Mouse (Mus musculus): ENCODE measurements around the gene Smim4.

The Smim4 gene

GRCm38 (mm10) chr14:31138897-31139429, 10.2 kb upstream of the Smim4 start:
- no peak for DNase-seq (ENCODE audit: low spot score in 2 of 2)

- no peak for DNase-seq (ENCODE audit: low spot score in 2 of 2)
Measured at GRCm38 (mm10) chr14:31138219-31138896, 9.6 kb upstream of the Smim4 start.

DNA sequence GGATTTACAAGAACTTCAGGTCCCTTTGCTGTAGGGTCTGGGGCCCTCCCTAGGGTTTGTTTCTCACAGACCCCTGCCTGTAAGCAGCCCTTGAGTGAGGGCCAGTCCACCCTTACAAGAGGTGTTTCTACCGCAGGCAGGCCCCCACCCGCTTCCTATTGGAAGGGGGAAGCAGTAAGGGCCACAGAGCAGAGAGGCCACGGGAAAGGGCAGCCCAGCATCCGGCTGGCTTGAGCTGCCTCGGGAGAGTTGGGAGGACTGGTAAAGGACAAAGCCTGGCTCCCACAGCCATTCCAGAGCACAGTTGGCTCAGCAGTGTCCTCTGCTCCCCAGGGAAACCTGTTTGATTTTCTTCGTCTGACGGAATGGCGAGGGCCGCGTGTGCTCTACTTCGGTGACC, 9.0 kb upstream of the Smim4 start:
- DNase-seq (ENCODE audit: low spot score in 2 of 2), result no peak

- DNase-seq (ENCODE audit: low spot score in 2 of 2), result no peak
Measured at GRCm38 (mm10) chr14:31137281-31137595, 8.5 kb upstream of the Smim4 start.

DNA sequence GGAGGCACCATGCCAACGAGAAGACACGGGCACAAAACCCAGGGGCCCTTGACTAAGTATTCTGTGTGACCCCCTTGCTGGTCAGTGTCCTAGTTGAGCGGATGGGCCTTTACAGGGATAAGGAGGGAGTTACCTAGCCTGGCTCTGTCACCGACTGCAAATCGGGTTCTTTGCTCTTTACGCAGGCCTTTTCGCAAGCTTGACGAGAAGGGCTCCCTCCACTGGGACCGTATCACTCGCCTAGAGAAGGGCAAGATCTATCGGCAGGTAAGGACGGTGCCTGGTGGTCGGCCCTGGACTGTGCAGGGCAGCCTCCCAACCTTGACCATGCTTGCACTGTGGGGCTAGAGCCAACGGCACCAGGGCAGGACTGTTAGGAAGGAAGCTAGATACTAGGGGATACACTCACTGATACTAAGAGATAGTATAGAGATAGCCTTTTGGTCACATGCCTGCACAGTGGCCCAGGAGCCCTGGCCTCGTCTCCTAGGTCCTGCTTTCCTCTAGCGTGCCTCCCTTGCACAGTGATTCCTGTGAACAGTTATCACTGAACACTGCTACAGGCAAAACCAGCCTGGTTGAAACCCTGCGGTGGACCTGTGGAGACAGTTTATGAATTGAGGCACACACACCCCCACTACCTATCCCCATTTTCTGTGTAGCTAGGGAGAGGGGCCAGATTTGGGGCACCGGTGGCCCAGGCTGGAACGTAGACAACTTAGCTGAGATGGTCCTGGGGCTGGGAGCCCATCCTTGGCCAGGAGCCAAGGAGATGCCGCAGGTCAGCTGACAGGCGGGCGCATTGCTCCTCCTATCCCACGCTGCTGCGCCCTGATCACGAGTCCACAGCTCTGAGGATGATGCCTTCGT, 7.9 kb upstream of the Smim4 start:
- DNase-seq (ENCODE audit: low spot score in 2 of 2), result peak in 1 of 2 experiments; percentile 3

- peak in 1 of 2 experiments; percentile 5 for DNase-seq (ENCODE audit: low spot score in 2 of 2)
Measured at GRCm38 (mm10) chr14:31135495-31136410, 7.0 kb upstream of the Smim4 start.

GRCm38 (mm10) chr14:31134015-31135000, 5.6 kb upstream of the Smim4 start:
- DNase-seq (ENCODE audit: low spot score in 2 of 2), result no peak

- DNase-seq (ENCODE audit: low spot score in 2 of 2), result no peak
Measured at GRCm38 (mm10) chr14:31133023-31133665, 4.4 kb upstream of the Smim4 start.

GRCm38 (mm10) chr14:31132491-31132975, 3.8 kb upstream of the Smim4 start:
- DNase-seq (ENCODE audit: low spot score in 2 of 2), result no peak

DNA sequence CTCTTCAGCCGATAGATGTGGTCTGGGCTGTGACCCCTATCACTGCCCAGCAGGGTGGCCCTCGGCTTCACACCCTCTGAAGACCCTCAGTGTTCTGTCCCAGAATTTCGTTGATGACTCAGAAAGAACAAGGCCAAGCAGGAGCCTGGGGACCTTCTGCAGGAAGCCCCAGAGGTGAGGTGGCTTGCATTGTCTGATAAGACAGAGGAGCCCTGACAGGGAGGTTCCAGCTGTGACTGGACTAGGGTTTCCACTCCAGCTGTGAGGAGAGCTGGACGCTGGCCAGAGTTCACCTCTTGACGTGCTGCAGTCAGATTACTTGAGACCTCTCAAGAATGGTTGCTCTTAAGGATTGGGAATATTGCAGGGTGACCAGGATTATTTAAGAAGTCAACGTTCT, 3.3 kb upstream of the Smim4 start:
- DNase-seq (ENCODE audit: low spot score in 2 of 2), result no peak

DNA sequence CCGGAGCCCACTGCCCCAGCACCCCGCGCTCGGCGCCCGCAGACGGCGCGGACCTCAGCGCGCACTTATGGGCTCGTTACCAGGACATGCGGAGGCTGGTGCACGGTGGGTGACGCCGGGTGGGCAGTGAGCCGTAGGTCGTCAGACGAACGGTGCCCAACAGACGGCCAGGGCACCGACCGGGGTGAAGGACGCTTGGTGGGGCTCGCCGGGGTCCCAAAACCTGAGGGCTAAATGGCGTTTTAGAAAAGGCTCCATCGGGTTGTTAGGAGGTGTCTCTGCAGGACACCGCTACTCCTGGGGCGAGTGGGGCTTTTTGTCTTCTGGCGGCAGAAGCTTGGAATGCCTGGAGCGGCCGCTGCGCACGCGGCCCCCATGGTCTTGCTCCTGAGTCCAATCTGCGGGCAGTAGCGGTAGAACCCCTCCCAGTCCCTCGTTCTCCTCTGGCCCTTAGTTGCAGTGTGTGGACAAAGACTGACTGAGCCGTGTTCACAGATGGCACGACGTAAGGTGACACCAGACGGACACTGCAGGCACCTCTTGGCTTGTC, 2.6 kb upstream of the Smim4 start:
- peak in 1 of 2 experiments; percentile 20 for DNase-seq (ENCODE audit: low spot score in 2 of 2)

DNA sequence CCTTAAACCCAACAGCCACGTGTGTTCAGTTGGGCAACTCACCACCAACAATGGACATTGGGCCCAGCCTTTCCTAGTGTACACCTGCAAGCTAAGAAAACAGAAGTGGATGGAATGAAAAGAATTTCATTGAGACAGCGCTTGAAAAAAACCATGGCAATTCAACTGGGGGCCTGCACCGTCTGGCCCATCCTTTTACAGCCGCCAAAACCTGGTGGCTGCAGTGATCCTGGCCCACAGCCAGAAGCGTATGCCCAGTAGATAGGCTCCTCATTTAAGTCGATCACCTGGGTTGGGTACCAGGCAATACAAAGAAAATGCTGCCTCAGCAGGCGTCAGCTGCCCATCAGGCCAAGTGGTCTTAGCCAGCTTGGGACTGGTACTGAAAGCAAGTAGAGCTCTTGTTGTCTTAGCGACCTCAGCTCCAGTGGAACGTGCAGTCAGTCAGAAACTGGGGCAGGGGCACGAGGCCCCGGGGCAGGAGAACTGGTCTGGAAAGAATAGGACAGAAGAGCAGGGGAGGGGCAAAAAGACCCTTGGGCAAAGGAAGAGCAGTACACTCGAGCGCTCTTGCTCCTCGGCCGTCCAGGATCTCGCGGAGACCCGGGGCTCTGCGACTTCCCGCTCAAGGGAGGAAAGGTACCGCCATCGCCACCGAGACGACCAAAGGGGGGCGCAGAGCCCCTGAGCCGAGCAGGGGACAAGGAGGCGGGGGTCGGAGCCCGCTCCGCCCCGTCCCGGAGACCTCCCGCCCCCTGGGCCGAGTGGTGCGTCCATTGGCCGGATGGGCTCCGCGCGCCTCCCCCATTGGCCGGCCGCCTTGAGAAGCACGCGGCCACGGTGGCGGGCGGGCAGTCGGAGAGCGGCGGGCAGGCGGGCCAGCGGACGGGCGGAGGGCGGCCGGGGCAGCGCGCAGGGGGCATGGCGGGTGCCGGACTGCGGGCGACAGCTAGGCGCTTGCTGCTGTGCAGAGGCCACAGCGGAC, 1.8 kb upstream of the Smim4 start, which contains the start of gene Nt5dc2:
Nt5dc2 (plus strand) TSS at position 818 of the 985 bp plus-strand sequence.
- peak; percentile 75 to 84 for DNase-seq (ENCODE audit: low spot score in 2 of 2)

DNA sequence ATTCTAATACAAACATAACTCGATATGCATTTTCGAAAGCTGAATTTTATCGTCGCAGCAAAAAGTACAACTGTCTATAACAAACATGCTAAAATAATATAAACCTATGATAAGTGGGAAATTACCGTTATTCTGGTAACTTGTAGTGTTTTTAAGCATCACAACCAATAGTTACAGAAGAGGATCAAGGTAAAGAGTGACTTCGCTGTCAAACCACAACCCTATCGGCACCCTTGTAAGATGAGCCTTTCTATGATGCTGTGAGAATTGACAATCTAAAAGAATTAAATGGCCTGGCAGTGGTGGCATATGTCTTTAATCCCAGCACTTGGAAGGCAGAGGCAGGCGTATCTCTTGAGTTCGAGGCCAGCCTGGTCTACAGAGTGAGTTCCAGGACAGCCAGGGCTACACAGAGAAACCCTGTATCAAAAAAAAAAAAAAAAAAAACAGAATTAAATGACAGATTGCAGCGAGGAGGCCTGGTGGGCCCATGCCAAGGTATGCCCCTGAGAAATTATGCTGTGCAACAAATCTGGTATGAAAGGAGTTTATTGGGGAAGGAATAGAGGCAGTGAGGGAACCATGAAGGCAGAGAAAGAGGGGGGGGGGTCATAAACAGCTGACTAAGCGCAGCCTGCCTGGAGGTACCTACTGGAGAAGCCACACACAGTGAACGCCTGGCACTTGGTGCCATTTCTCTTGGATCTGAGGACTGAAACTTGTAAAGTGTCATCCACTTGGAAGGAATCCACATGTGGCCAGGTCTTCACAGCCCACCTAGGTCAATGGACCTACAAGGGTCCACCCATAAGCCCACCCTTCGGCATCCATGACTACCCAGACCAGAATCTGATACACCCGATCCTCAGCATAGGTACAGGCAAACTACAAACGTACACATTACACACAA, 825 bp upstream of the Smim4 start:
- DNase-seq (ENCODE audit: low spot score in 2 of 2), result peak in 1 of 2 experiments; percentile 9

DNA sequence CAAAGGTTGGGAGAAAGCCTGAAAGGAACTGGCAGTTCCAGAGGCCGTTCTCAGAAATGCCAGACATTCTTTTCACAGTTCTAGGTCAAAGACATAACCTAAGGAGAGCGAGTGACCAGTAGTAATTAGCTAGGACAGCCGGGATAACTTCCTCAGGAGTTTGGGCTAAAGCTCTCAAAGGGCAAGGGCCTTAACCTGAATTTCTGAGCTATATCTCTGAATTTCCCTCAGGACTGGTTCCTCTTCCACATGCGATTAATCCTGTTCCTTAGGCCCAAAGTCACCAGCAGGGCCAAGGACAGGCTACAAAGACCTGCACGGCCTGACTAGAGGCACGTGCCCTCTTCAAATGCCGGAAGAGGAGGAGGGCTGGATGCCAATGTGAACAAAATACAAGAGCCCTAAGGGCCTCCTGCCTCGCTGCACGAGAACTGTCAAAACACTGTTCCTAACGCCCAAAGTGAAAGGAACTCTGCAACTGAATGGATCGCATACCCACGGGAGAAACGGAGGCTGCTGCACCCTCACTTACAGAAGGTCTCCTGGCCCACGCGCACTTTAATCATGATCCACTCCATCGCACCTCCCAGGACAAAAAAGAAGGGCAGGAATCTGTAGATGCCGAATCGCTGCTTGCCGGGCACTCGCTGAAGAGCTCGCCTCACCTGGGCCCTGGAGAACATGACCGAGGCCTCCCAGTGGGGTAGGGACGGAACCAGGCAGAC, 493 bp downstream of the Smim4 start:
- DNase-seq (ENCODE audit: low spot score in 2 of 2), result no peak

- no peak for DNase-seq (ENCODE audit: low spot score in 2 of 2)
Measured at GRCm38 (mm10) chr14:31126826-31127225, 1.9 kb downstream of the Smim4 start.

Measured in frontal cortex, postnatal 10 days (tissue).